Comparison of ENCODE assay signal across 9 mouse cellular contexts in genomic region chr3:89534566-89535097, GRCm38 (mm10). TPM values are rescaled to one million over a fixed set of nuclear protein-coding genes. Genes with fewer than 3 reads are reported as not detected.
DNase-seq lines count a peak whose midpoint lies in the region; ATAC-seq and TF ChIP-seq lines count a peak whose summit lies in the region.
"Had no signal": no experiment of that assay in that cellular context is flagged by ENCODE, and none has a peak within 500 bp of the region (broad histone marks: within the 10 kb centered on the region; RNA-seq: fewer than 3 reads in every experiment).

No protein-coding gene starts in this region.

- no peaks in the 10 kb centered on the region for H3K79me2 ChIP-seq in heart, adult 2 months (replicated peaks; ENCODE audit: control insufficient read depth, insufficient read depth, low read length)

- no peak for TF ChIP-seq EP300 in heart, adult 2 months (IDR thresholded peaks at IDR 0.05; ENCODE audit: insufficient read depth, low read depth, low read length)

- H3K9me3 ChIP-seq in hindbrain, embryonic 16.5 days (ENCODE audit: control insufficient read depth, low read length), result no peaks in the 10 kb centered on the region
- no peaks in the 10 kb centered on the region for H3K9me3 ChIP-seq in stomach, embryonic 14.5 days (ENCODE audit: control insufficient read depth, low read depth, low read length)
- H3K9me3 ChIP-seq: liver, embryonic 15.5 days had no signal

- no peak overlapping the region for H3K9ac ChIP-seq in heart, adult 2 months (ENCODE audit: low read depth, low read length)
- no peak overlapping the region for H3K9ac ChIP-seq in hindbrain, embryonic 16.5 days (ENCODE audit: low read depth, low read length)
- H3K9ac ChIP-seq in stomach, embryonic 14.5 days (replicated peaks; ENCODE audit: low read depth, low read length), result no peak overlapping the region
- H3K9ac ChIP-seq: liver, embryonic 15.5 days had no signal

- 13% methylated on average over 6 of the region's 6 CpGs for WGBS in heart, adult 2 months
- WGBS in hindbrain, embryonic 16.5 days, result 28% methylated on average over 6 of the region's 6 CpGs
- WGBS in stomach, embryonic 14.5 days, result 39% methylated on average over 6 of the region's 6 CpGs

- DNase-seq in heart, adult 2 months, result peak; percentile 70 to 74
- no peak for DNase-seq in heart, adult 8-10 months (ENCODE audit: low spot score)
- peak; percentile 96 for DNase-seq in MN1 (ENCODE audit: low spot score)
- peak; percentile 82 for DNase-seq in cerebellum, adult 9-11 months
- DNase-seq in right cerebral cortex, postnatal 36 days (ENCODE audit: low spot score in 2 of 2), result no peak

- no peaks in the 10 kb centered on the region for H3K27me3 ChIP-seq in heart, adult 2 months (ENCODE audit: control insufficient read depth, insufficient read depth, low read length)
- no peaks in the 10 kb centered on the region for H3K27me3 ChIP-seq in hindbrain, embryonic 16.5 days (replicated peaks; ENCODE audit: control insufficient read depth, insufficient read depth, low read length)
- no peaks in the 10 kb centered on the region for H3K27me3 ChIP-seq in stomach, embryonic 14.5 days (ENCODE audit: control insufficient read depth, insufficient read depth, low read length)

- no peak overlapping the region for H3K4me3 ChIP-seq in heart, adult 2 months
- no peak overlapping the region for H3K4me3 ChIP-seq in hindbrain, embryonic 16.5 days (ENCODE audit: low read length)
- no peak overlapping the region for H3K4me3 ChIP-seq in stomach, embryonic 14.5 days (ENCODE audit: low read depth, low read length)
- H3K4me3 ChIP-seq: liver, embryonic 15.5 days had no signal

- intact Hi-C loops in heart, adult 2 months (cut with DNase I), result no loop called here

- peak; percentile 72 for ATAC-seq in hindbrain, embryonic 16.5 days
- peak; percentile 44; the same call in 1 of the 2 replicates for ATAC-seq in stomach, embryonic 14.5 days (ENCODE audit: insufficient number of reproducible peaks, insufficient read depth, low FRiP score, low read depth)
- no peak for ATAC-seq in erythroblast, adult 5-6 weeks (replicated peaks; ENCODE audit: low FRiP score, poor library complexity, severe bottlenecking)

- no peak overlapping the region for H3K4me2 ChIP-seq in hindbrain, embryonic 16.5 days (ENCODE audit: low read length)
- no peak overlapping the region for H3K4me2 ChIP-seq in stomach, embryonic 14.5 days (replicated peaks; ENCODE audit: low read depth, low read length)
- H3K4me2 ChIP-seq: liver, embryonic 15.5 days had no signal

- no peak for TF ChIP-seq POLR2A in heart, adult 2 months (IDR thresholded peaks at IDR 0.05; ENCODE audit: insufficient read depth, low read depth, low read length)

- H3K27ac ChIP-seq in heart, adult 2 months, result no peak overlapping the region
- peak overlapping the region; percentile 29; the same call in 1 of the 2 replicates for H3K27ac ChIP-seq in hindbrain, embryonic 16.5 days (ENCODE audit: low read depth, low read length)
- H3K27ac ChIP-seq in stomach, embryonic 14.5 days (ENCODE audit: low read length), result no peak overlapping the region
- H3K27ac ChIP-seq: liver, embryonic 15.5 days had no signal

- TF ChIP-seq CTCF in heart, adult 2 months (IDR thresholded peaks at IDR 0.05), result no peak

- no peaks in the 10 kb centered on the region for H3K4me1 ChIP-seq in heart, adult 2 months (ENCODE audit: control insufficient read depth, insufficient read depth, low read length)
- H3K4me1 ChIP-seq in hindbrain, embryonic 16.5 days (ENCODE audit: control insufficient read depth, insufficient read depth, low read depth, low read length), result peaks cover 15% of the 10 kb centered on the region
- no peaks in the 10 kb centered on the region for H3K4me1 ChIP-seq in stomach, embryonic 14.5 days (ENCODE audit: control insufficient read depth, insufficient read depth, low read length)
- H3K4me1 ChIP-seq: liver, embryonic 15.5 days had no signal

- H3K36me3 ChIP-seq in heart, adult 2 months (ENCODE audit: control insufficient read depth, insufficient read depth, low read length), result no peaks in the 10 kb centered on the region
- H3K36me3 ChIP-seq in hindbrain, embryonic 16.5 days (ENCODE audit: control insufficient read depth, insufficient read depth, low read length), result no peaks in the 10 kb centered on the region
- H3K36me3 ChIP-seq in stomach, embryonic 14.5 days (ENCODE audit: control insufficient read depth, insufficient read depth, low read length), result no peaks in the 10 kb centered on the region
- H3K36me3 ChIP-seq: liver, embryonic 15.5 days had no signal

RNA-seq across cellular contexts. Expression of gene Kcnn3, which starts 14.7 kb away (rescaled TPM):
- 1 to 10 TPM; 2.0 to 3.3 TPM for total RNA-seq in heart, adult 2 months (2021)
- polyA plus RNA-seq in heart, adult 2 months (2012; rRNA removed), result 0.84 and 2.0 TPM in 2 replicates
- 1 to 10 TPM; 2.1 to 3.4 (median 2.4) TPM for total RNA-seq in heart, adult 8-10 months (2022)
- polyA plus RNA-seq in hindbrain, embryonic 16.5 days (2015; fragmentation: Nextera tagmentation; extraction: Ambion mirVana), result 9.0 and 10.4 TPM in 2 replicates
- 4.4 and 6.0 TPM in 2 replicates for polyA plus RNA-seq in stomach, embryonic 14.5 days (2014; fragmentation: Nextera tagmentation; extraction: Ambion mirVana)
- total RNA-seq in erythroblast, adult 5-6 weeks (2015; ENCODE audit: low replicate concordance), result not detected in 2 replicates
- 0.26 TPM in 1 of 2 replicates, not detected in the other for total RNA-seq in erythroblast, adult 5-6 weeks (2017; ENCODE audit: low replicate concordance)

Comparison
In these comparisons a context has a peak if more than half of its experiments do, and no peak if none do; other contexts are left out.
1. DNase-seq: peak in heart, adult 2 months (2 of 2), MN1 (single experiment) and cerebellum, adult 9-11 months (single experiment); none in heart, adult 8-10 months (single experiment) and right cerebral cortex, postnatal 36 days (0 of 2).